Mouse (Mus musculus): ENCODE data around the gene AU040320. TPM values are rescaled to one million over a fixed set of nuclear protein-coding genes. Genes with fewer than 3 reads are reported as not detected.
A peak's percentile ranks its signal among the peaks of the same experiment; 100 is the strongest.

AU040320 gene
- polyA plus RNA-seq, 1 experiment from 2014 or later: 31.4 TPM

- Histone ChIP-seq H3K4me3 (no peak overlapping the region), H3K27me3 (ENCODE audit: insufficient read depth, poor library complexity, severe bottlenecking) (peaks cover 87% of the 10 kb centered on the region), H3K4me1 (replicated peaks) (peaks cover 31% of the 10 kb centered on the region), H3K9me3 (no peaks in the 10 kb centered on the region), H3K27ac (no peak overlapping the region), H3K36me3 (peaks cover 29% of the 10 kb centered on the region)
- 5% methylated on average over 12 of the region's 12 CpGs for WGBS
- DNase-seq (ENCODE audit: low spot score): peak; percentile 85
Measured at GRCm38 (mm10) chr4:126741448-126741847, 11.9 kb upstream of the AU040320 start.

GRCm38 (mm10) chr4:126742976-126743375 is 10.4 kb upstream of the AU040320 start:
- Histone ChIP-seq H3K27ac (no peak overlapping the region), H3K36me3 (peaks cover 45% of the 10 kb centered on the region), H3K9me3 (no peaks in the 10 kb centered on the region), H3K27me3 (ENCODE audit: insufficient read depth, poor library complexity, severe bottlenecking) (peaks cover 72% of the 10 kb centered on the region), H3K4me1 (replicated peaks) (peaks cover 31% of the 10 kb centered on the region), H3K4me3 (no peak overlapping the region)
- DNase-seq (ENCODE audit: low spot score): no peak
- 54% methylated on average over 2 of the region's 2 CpGs for WGBS

DNA sequence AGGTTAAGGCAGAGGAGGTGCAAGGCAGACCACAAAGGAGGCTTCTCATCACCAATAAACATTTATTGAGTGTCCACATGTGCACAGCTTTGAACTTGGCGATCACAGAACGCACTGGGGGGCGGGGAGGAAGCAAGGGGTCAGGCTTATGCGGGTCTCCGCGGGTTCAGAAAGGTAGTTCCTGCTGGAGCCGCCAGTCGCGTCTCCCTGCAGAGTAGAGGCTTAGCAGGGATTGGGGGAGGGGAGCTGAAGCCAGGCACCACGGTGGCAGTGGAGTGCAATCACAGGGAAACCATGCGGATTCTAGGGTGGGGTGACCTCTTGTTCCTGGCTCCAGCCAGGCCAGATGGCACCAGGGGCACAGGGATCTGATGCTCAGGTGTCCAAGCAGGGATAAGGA is 9.6 kb upstream of the AU040320 start:
- peaks cover 64% of the 10 kb centered on the region for H3K27me3 ChIP-seq (ENCODE audit: insufficient read depth, poor library complexity, severe bottlenecking)
- no peak for DNase-seq (ENCODE audit: low spot score)

GRCm38 (mm10) chr4:126744831-126745230 is 8.5 kb upstream of the AU040320 start:
- DNase-seq (ENCODE audit: low spot score): no peak
- peaks cover 53% of the 10 kb centered on the region for H3K27me3 ChIP-seq (ENCODE audit: insufficient read depth, poor library complexity, severe bottlenecking)
- no peak overlapping the region for H3K4me3 ChIP-seq
- no peak overlapping the region for H3K27ac ChIP-seq
- peaks cover 43% of the 10 kb centered on the region for H3K4me1 ChIP-seq (replicated peaks)
- 90% methylated on average over 14 of the region's 14 CpGs for WGBS
- peaks cover 63% of the 10 kb centered on the region for H3K36me3 ChIP-seq
- no peaks in the 10 kb centered on the region for H3K9me3 ChIP-seq

More for the DNA sequence above, 9.6 kb upstream of the AU040320 start:
- Histone ChIP-seq H3K9me3 (no peaks in the 10 kb centered on the region), H3K36me3 (peaks cover 52% of the 10 kb centered on the region), H3K27ac (no peak overlapping the region), H3K4me1 (replicated peaks) (peaks cover 36% of the 10 kb centered on the region), H3K4me3 (no peak overlapping the region)
- 5% methylated on average over 11 of the region's 11 CpGs for WGBS

GRCm38 (mm10) chr4:126745506-126746193 is 7.7 kb upstream of the AU040320 start:
- H3K27ac ChIP-seq: no peak overlapping the region
- H3K27me3 ChIP-seq (ENCODE audit: insufficient read depth, poor library complexity, severe bottlenecking): peaks cover 47% of the 10 kb centered on the region
- 41% methylated on average over 13 of the region's 13 CpGs for WGBS
- peaks cover 41% of the 10 kb centered on the region for H3K4me1 ChIP-seq (replicated peaks)
- peak; percentile 63 for DNase-seq (ENCODE audit: low spot score)
- no peak overlapping the region for H3K4me3 ChIP-seq
- peaks cover 71% of the 10 kb centered on the region for H3K36me3 ChIP-seq
- H3K9me3 ChIP-seq: no peaks in the 10 kb centered on the region

- H3K27me3 ChIP-seq (ENCODE audit: insufficient read depth, poor library complexity, severe bottlenecking): peaks cover 41% of the 10 kb centered on the region
- H3K27ac ChIP-seq: no peak overlapping the region
- no peaks in the 10 kb centered on the region for H3K9me3 ChIP-seq
- H3K36me3 ChIP-seq: peaks cover 75% of the 10 kb centered on the region
- H3K4me3 ChIP-seq: no peak overlapping the region
- no peak for DNase-seq (ENCODE audit: low spot score)
- peaks cover 48% of the 10 kb centered on the region for H3K4me1 ChIP-seq (replicated peaks)
- 88% methylated on average over 10 of the region's 10 CpGs for WGBS
Measured at GRCm38 (mm10) chr4:126746194-126746840, 7.0 kb upstream of the AU040320 start.

GRCm38 (mm10) chr4:126748381-126748780 is 5.0 kb upstream of the AU040320 start:
- H3K4me1 ChIP-seq (replicated peaks): peaks cover 57% of the 10 kb centered on the region
- H3K27me3 ChIP-seq (ENCODE audit: insufficient read depth, poor library complexity, severe bottlenecking): peaks cover 22% of the 10 kb centered on the region
- no peak overlapping the region for H3K4me3 ChIP-seq
- DNase-seq (ENCODE audit: low spot score): no peak
- H3K36me3 ChIP-seq: peaks cover 75% of the 10 kb centered on the region
- H3K9me3 ChIP-seq: no peaks in the 10 kb centered on the region
- no peak overlapping the region for H3K27ac ChIP-seq
- 95% methylated on average over 8 of the region's 8 CpGs for WGBS

GRCm38 (mm10) chr4:126749553-126749952 is 3.8 kb upstream of the AU040320 start:
- Histone ChIP-seq H3K27ac (no peak overlapping the region), H3K4me3 (no peak overlapping the region), H3K27me3 (ENCODE audit: insufficient read depth, poor library complexity, severe bottlenecking) (peaks cover 11% of the 10 kb centered on the region), H3K9me3 (no peaks in the 10 kb centered on the region), H3K36me3 (peaks cover 65% of the 10 kb centered on the region), H3K4me1 (replicated peaks) (peaks cover 49% of the 10 kb centered on the region)
- no peak for DNase-seq (ENCODE audit: low spot score)
- 89% methylated on average over 11 of the region's 11 CpGs for WGBS

- 92% methylated on average over 26 of the region's 26 CpGs for WGBS
- peaks cover 58% of the 10 kb centered on the region for H3K36me3 ChIP-seq
- peaks cover 51% of the 10 kb centered on the region for H3K4me1 ChIP-seq (replicated peaks)
- peaks cover 5% of the 10 kb centered on the region; the same call in 1 of the 2 replicates for H3K27me3 ChIP-seq (ENCODE audit: insufficient read depth, poor library complexity, severe bottlenecking)
- H3K9me3 ChIP-seq: no peaks in the 10 kb centered on the region
- H3K4me3 ChIP-seq: no peak overlapping the region
- no peak overlapping the region for H3K27ac ChIP-seq
- no peak for DNase-seq (ENCODE audit: low spot score)
Measured at GRCm38 (mm10) chr4:126750046-126750683, 3.2 kb upstream of the AU040320 start.

- H3K27me3 ChIP-seq (ENCODE audit: insufficient read depth, poor library complexity, severe bottlenecking): 0 out of 2 replicates have a peak, but pooled peaks cover under 1% of the 10 kb centered on the region
- DNase-seq (ENCODE audit: low spot score): no peak
- H3K36me3 ChIP-seq: peaks cover 50% of the 10 kb centered on the region
- H3K4me3 ChIP-seq: peak overlapping the region; percentile 76; the same call in 1 of the 2 replicates
- no peaks in the 10 kb centered on the region for H3K9me3 ChIP-seq
- peaks cover 52% of the 10 kb centered on the region for H3K4me1 ChIP-seq (replicated peaks)
- no peak overlapping the region for H3K27ac ChIP-seq
- 80% methylated on average over 8 of the region's 8 CpGs for WGBS
Measured at GRCm38 (mm10) chr4:126750863-126751555, 2.3 kb upstream of the AU040320 start.

GRCm38 (mm10) chr4:126751556-126752023 is 1.8 kb upstream of the AU040320 start:
- 56% methylated on average over 10 of the region's 10 CpGs for WGBS
- Histone ChIP-seq H3K36me3 (peaks cover 44% of the 10 kb centered on the region), H3K4me3 (peak overlapping the region; percentile 76), H3K9me3 (no peaks in the 10 kb centered on the region), H3K27ac (peak overlapping the region; percentile 98; the same call in 1 of the 2 replicates), H3K27me3 (ENCODE audit: insufficient read depth, poor library complexity, severe bottlenecking) (no peaks in the 10 kb centered on the region), H3K4me1 (replicated peaks) (peaks cover 52% of the 10 kb centered on the region)
- DNase-seq (ENCODE audit: low spot score): no peak

GRCm38 (mm10) chr4:126752024-126752607 is 1.2 kb upstream of the AU040320 start:
- no peaks in the 10 kb centered on the region for H3K9me3 ChIP-seq
- no peaks in the 10 kb centered on the region for H3K27me3 ChIP-seq (ENCODE audit: insufficient read depth, poor library complexity, severe bottlenecking)
- peaks cover 52% of the 10 kb centered on the region for H3K4me1 ChIP-seq (replicated peaks)
- 7% methylated on average over 13 of the region's 13 CpGs for WGBS
- H3K4me3 ChIP-seq: peak overlapping the region; percentile 76
- peaks cover 44% of the 10 kb centered on the region for H3K36me3 ChIP-seq
- peak overlapping the region; percentile 98 for H3K27ac ChIP-seq
- DNase-seq (ENCODE audit: low spot score): no peak

All from hindbrain, embryonic 10.5 days (tissue).